Mouse (Mus musculus): ENCODE results near the gene Wnt5b.

DNA sequence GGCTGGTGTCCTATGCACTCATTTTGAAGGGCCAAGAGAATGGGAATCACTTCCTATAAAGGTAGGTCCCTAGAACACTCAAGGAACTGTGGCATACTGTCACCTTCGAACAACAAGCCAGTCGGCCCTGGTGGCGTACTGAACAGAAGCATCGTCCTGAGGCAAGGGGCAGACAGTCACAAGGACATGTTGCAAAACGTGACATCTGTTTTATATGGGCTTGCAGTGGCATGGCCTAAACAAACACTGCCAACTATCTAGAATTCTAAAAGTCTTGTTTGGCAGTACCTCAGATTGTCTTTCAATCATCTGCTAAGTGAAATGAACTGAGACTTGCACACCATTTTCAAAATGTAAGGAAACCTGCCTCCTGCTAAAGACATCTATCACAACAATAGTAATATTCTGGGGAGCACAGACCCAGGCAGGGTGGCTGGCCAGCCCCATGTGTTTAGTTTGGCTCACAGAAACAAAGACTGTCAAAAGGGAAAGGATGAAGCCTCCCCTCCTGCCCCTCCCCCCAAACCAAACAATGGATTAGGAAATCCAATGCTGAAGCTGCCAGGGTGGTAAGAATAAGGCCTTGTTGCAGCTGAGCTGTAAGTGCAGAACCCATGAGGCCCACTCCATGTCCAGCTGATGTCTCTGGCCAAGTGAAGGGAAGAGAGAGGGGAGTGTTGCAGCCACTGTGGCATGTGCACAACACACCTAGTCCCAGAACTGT is 41.7 kb upstream of the Wnt5b start:
- TF ChIP-seq CTCF (IDR thresholded peaks at IDR 0.05; ENCODE audit: low read depth) (no peak), EP300 (IDR thresholded peaks at IDR 0.05; ENCODE audit: low read depth) (no peak)
